Mouse (Mus musculus) hindbrain, embryonic 14.5 days (tissue): ENCODE measurements around the gene Brms1. TPM values are rescaled to one million over a fixed set of nuclear protein-coding genes. Genes with fewer than 3 reads are reported as not detected.
A peak's percentile ranks its signal among the peaks of the same experiment; 100 is the strongest.

Experiments used
- ATAC-seq: fragments of 200-750 bp; cut with Nextera tagmentation; 2 replicates; pipeline ENCODE4 v1.8.0; 2017; ENCODE audit warnings: moderate number of reproducible peaks, mild to moderate bottlenecking, moderate TSS enrichment, moderate library complexity; ENCODE audit not compliant: low FRiP score
- DNase-seq: peaks from one replicate; pipeline ENCODE4 v3.0.0-alpha.2; 2015; ENCODE audit warnings: low spot score
- H3K27ac ChIP-seq: fragments of 300-500 bp; sonication (generic); 2 replicates; pipeline ENCODE4 v1.5.1; 2014; ENCODE audit warnings: mild to moderate bottlenecking, moderate library complexity
- H3K27me3 ChIP-seq: fragments of 300-500 bp; sonication (generic); 2 replicates; pipeline ENCODE4 v1.6.1; 2014; ENCODE audit warnings: mild to moderate bottlenecking, low read length, mixed read lengths; ENCODE audit not compliant: control insufficient read depth, insufficient read depth
- H3K36me3 ChIP-seq: fragments of 300-500 bp; sonication (generic); replicated peaks from 2 replicates; pipeline ENCODE4 v1.6.1; 2014; ENCODE audit not compliant: control insufficient read depth, insufficient read depth
- H3K4me1 ChIP-seq: fragments of 300-500 bp; sonication (generic); replicated peaks from 2 replicates; pipeline ENCODE4 v1.6.1; 2014; ENCODE audit warnings: antibody characterized with exemption, low read length, mixed read lengths; ENCODE audit not compliant: control insufficient read depth, insufficient read depth
- H3K4me2 ChIP-seq: fragments of 300-500 bp; sonication (generic); replicated peaks from 2 replicates; pipeline ENCODE4 v1.6.1; 2014; ENCODE audit warnings: mild to moderate bottlenecking, moderate library complexity
- H3K4me3 ChIP-seq: fragments of 300-500 bp; sonication (generic); replicated peaks from 2 replicates; pipeline ENCODE4 v1.5.1; 2014; ENCODE audit warnings: mild to moderate bottlenecking, low read length
- H3K9ac ChIP-seq: fragments of 300-500 bp; sonication (generic); 2 replicates; pipeline ENCODE4 v1.6.1; 2014
- H3K9me3 ChIP-seq: fragments of 300-500 bp; sonication (generic); 2 replicates; pipeline ENCODE4 v1.6.1; 2016; ENCODE audit warnings: low read length; ENCODE audit not compliant: control insufficient read depth
- WGBS: fragments of 180-500 bp; shearing (Covaris S2); extraction: QIAGEN DNeasy Blood & Tissue Kit; methylation state at CpG from one replicate; pipeline ENCODE4 v1.1.7; 2014; 5-methylcytosine and 5-hydroxymethylcytosine counted together
- polyA plus RNA-seq: library from polyadenylated mRNA; unstranded; fragments of >200 nt; fragmentation: Nextera tagmentation; extraction: Ambion mirVana; gene quantifications from 2 replicates; pipeline ENCODE4 v1.2.1, GENCODE M21; 2014

Gene Brms1
- polyA plus RNA-seq, 1 experiment from 2014 or later, result 28.6 TPM

- Histone ChIP-seq H3K27ac (no peak overlapping the region), H3K9me3 (no peaks in the 10 kb centered on the region), H3K36me3 (no peaks in the 10 kb centered on the region), H3K27me3 (no peaks in the 10 kb centered on the region; the same call in 1 of the 2 replicates), H3K4me1 (0 out of 2 replicates have a peak, but pooled peaks cover 10% of the 10 kb centered on the region), H3K9ac (no peak overlapping the region; the same call in 1 of the 2 replicates), H3K4me2 (no peak overlapping the region), H3K4me3 (no peak overlapping the region)
- WGBS, result 14% methylated on average over 10 of the region's 10 CpGs
- ATAC-seq, result no peak
- DNase-seq, result no peak
Measured at GRCm38 (mm10) chr19:5058801-5059771, 17.9 kb downstream of the Brms1 start.

DNA sequence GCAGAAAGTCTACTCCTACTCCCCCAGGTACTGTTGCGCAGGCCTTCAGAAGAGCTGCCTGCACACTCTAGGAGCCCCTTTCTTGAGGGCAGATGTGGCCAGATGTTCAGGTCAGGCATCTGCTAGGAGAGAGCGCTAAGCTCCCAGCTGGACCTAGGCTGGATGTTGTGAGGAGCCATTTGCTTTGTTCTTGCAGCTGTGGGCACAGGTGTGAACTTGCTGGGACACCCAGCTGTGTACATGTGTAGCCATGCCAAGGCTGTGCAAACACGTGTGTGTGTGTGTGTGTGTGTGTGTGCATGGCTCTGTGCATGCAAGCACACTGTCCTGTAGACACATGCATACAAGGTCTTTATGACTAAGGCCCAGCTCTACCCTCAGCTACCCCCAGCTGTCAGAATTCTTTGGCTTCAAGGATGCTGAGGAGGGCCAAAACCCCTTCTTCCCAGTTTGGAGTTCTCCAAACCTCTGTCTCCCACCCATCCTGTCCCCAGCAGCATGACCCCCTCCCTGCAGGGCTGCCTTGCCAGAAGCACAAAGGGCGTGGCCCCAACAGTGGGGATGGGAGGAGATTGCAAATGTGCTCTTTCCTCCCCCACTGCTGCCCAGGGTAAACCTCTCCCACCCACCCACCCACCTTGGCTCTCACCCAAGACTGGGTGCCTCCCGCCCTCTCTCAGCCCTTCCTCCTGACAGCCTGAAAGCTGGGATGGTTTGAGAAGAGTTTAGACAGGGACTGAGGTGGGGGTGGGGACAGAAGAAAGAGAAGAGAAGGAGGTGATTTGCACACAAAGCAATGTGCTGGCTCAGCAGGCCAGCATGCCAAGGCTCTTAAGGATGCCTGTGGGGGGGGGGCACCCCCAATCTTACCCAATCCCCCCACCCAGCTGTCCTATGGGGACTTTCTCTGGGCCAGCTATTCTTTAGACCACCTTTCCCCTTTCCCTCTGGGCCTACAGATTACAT, 19.5 kb downstream of the Brms1 start:
- WGBS, result 32% methylated on average over 5 of the region's 5 CpGs
- H3K9ac ChIP-seq, result no peak overlapping the region
- no peaks in the 10 kb centered on the region; the same call in 1 of the 2 replicates for H3K27me3 ChIP-seq
- no peaks in the 10 kb centered on the region for H3K36me3 ChIP-seq
- H3K9me3 ChIP-seq, result no peaks in the 10 kb centered on the region
- DNase-seq, result no peak
- no peak overlapping the region for H3K4me3 ChIP-seq
- no peak overlapping the region for H3K27ac ChIP-seq
- 0 out of 2 replicates have a peak, but pooled peaks cover 10% of the 10 kb centered on the region for H3K4me1 ChIP-seq
- no peak for ATAC-seq
- no peak overlapping the region for H3K4me2 ChIP-seq

DNA sequence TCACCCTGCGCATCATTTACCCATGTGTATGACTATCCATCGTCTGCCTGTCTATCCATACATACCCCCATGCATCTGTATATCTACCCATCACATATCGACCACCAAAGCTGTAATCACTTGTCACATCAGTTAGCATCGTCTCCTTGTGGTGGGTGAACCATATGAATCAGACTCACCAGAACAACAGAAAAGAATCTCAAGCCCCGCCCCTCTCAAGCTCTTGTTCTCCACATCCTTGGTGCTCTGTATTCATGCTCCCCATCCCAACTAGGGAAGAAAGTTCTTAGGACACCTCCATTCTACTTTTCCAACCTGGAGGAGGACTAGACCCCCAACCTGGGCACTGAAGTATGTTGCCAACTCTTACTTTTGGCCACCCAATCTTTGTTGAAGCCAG, 20.9 kb downstream of the Brms1 start:
- Histone ChIP-seq H3K9ac (no peak overlapping the region), H3K27me3 (peaks cover 3% of the 10 kb centered on the region), H3K4me2 (no peak overlapping the region), H3K4me1 (peaks cover 13% of the 10 kb centered on the region; the same call in 1 of the 2 replicates), H3K27ac (no peak overlapping the region), H3K36me3 (no peaks in the 10 kb centered on the region), H3K4me3 (no peak overlapping the region), H3K9me3 (no peaks in the 10 kb centered on the region)
- 89% methylated on average over 5 of the region's 5 CpGs for WGBS
- no peak for ATAC-seq
- DNase-seq, result no peak

GRCm38 (mm10) chr19:5062446-5062845, 21.3 kb downstream of the Brms1 start:
- 89% methylated on average over 6 of the region's 6 CpGs for WGBS
- no peak overlapping the region for H3K4me3 ChIP-seq
- no peak for DNase-seq
- no peak overlapping the region for H3K4me2 ChIP-seq
- peaks cover 7% of the 10 kb centered on the region for H3K27me3 ChIP-seq
- H3K9ac ChIP-seq, result no peak overlapping the region
- H3K4me1 ChIP-seq, result peaks cover 15% of the 10 kb centered on the region; the same call in 1 of the 2 replicates
- ATAC-seq, result no peak
- H3K27ac ChIP-seq, result no peak overlapping the region
- H3K9me3 ChIP-seq, result no peaks in the 10 kb centered on the region
- no peaks in the 10 kb centered on the region for H3K36me3 ChIP-seq

DNA sequence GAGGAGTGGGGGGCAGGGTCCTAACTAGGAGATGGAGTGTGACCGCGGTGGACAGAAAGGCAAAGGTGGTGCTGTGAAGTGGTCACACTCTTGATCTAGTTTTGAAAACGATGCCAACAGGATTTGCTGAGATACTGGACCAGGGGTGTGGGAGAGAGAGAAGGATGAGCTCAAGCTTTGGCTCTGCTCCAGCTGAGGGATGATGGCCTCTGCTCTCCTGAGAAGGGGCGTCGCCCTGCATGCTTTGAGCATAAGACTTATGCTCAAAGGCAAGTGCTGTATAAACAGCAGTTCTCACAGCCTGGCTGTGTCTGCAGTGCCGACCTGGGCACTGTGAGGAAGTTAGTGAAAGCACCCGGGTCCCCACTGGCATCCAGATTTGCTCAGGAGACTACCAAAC, 23.9 kb downstream of the Brms1 start:
- H3K4me1 ChIP-seq, result peaks cover 20% of the 10 kb centered on the region
- no peaks in the 10 kb centered on the region for H3K36me3 ChIP-seq
- H3K9me3 ChIP-seq, result no peaks in the 10 kb centered on the region
- DNase-seq (no peak), ATAC-seq (no peak)
- no peak overlapping the region for H3K27ac ChIP-seq
- H3K9ac ChIP-seq, result no peak overlapping the region
- H3K4me2 ChIP-seq, result no peak overlapping the region
- H3K27me3 ChIP-seq, result peaks cover 21% of the 10 kb centered on the region; the same call in 1 of the 2 replicates
- 73% methylated on average over 7 of the region's 7 CpGs for WGBS
- H3K4me3 ChIP-seq, result no peak overlapping the region

DNA sequence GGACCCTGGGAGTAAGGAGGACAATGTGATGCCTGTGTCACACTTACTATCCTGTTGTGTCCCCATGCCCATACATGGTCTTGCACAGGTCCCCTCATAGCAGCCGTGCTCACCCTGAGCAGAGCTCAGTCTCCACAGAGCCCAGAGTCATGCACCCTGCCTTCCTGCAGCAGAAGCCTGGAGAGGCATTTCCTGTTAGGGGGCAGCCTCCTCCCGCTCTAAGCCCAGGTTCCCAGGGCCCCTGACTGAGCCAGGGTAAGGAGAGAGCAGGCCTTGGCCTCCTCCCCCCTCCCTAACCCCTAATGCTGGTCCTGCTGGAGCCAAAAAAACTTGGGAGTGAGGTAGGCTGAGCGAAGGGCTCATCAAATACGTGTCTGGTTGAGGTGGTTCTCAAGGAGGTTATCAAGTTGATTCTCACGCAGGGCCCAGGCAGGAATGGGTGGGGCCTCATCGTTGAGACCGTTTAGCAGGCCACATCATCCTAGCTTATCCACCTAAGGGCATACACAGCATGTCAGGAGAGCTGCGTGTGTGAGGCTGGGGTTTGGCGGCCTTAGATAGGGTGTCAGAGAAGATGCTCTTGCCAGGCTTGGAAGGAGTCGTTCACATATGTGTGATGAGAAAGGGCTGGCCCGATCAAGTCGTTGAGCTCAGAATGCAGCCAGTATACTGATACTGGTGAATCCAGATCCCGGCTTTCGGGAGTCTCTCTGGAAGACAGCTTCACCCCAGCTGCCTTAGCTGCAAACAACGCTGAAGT, 26.1 kb downstream of the Brms1 start:
- ATAC-seq (no peak), DNase-seq (no peak)
- Histone ChIP-seq H3K4me2 (peak overlapping the region; percentile 64), H3K27ac (no peak overlapping the region), H3K36me3 (no peaks in the 10 kb centered on the region), H3K9ac (peak overlapping the region; percentile 52; the same call in 1 of the 2 replicates), H3K9me3 (no peaks in the 10 kb centered on the region), H3K4me3 (peak overlapping the region; percentile 31; the same call in 1 of the 2 replicates), H3K4me1 (peaks cover 22% of the 10 kb centered on the region), H3K27me3 (peaks cover 21% of the 10 kb centered on the region; the same call in 1 of the 2 replicates)
- 11% methylated on average over 15 of the region's 15 CpGs for WGBS

DNA sequence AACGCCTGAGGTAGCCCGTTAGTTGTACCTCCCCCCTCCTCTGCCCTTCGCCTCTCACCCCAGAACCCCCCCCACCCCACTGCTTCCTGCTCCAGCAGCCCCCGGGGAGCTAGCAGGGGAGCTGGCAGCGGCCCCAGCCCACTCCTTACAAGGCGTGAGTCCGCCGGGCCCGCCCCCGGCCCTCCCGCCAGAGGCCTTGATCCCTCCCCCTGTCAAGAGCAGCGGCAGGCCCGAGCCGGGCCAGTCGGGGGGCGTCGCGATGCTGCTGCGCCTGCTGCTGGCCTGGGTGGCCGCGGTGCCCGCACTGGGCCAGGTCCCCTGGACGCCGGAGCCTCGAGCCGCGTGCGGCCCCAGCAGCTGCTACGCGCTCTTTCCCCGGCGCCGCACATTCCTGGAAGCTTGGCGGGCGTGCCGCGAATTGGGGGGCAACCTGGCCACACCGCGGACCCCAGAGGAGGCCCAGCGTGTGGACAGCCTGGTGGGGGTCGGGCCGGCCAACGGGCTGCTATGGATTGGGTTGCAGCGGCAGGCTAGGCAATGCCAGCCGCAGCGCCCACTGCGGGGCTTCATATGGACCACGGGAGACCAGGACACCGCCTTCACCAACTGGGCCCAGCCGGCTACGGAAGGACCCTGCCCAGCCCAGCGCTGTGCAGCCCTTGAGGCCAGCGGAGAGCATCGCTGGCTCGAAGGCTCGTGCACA, 26.9 kb downstream of the Brms1 start, which contains the start of gene Cd248:
TSS of gene Cd248 (plus strand) at position 212 of the 703 bp plus-strand sequence.
- H3K9me3 ChIP-seq, result no peaks in the 10 kb centered on the region
- peaks cover 21% of the 10 kb centered on the region; the same call in 1 of the 2 replicates for H3K27me3 ChIP-seq
- ATAC-seq (no peak), DNase-seq (no peak)
- no peak within 1 kb of the TSS for H3K27ac ChIP-seq
- WGBS, result under 1% methylated on average over 54 of the region's 56 CpGs
- H3K36me3 ChIP-seq, result no peaks in the 10 kb centered on the region
- peak within 1 kb of the TSS; percentile 64 for H3K4me2 ChIP-seq
- peak within 1 kb of the TSS; percentile 31 for H3K4me3 ChIP-seq
- peaks cover 22% of the 10 kb centered on the region for H3K4me1 ChIP-seq
- peak within 1 kb of the TSS; percentile 52 for H3K9ac ChIP-seq
